Mouse (Mus musculus) spleen, adult 2 months (tissue): ENCODE measurements around the gene Sspn. TPM values are rescaled to one million over a fixed set of nuclear protein-coding genes. Genes with fewer than 3 reads are reported as not detected.

ENCODE experiments used
- DNase-seq, 2 experiments: peaks; one replicate each; pipeline versions ENCODE4 v3.0.0 to v3.0.0-alpha.2; 2012 to 2021; ENCODE audit warnings: low spot score in 2 of 2, low read depth in 1 of 2
- H3K27ac ChIP-seq: fragments of 200-500 bp; 2 replicates; pipeline ENCODE4 v1.5.1; 2012; ENCODE audit warnings: low read length, inconsistent platforms; ENCODE audit not compliant: insufficient read depth
- H3K27me3 ChIP-seq: fragments of 200-500 bp; 2 replicates; pipeline ENCODE4 v1.6.1; 2012; ENCODE audit warnings: mild to moderate bottlenecking, moderate library complexity, low read length, inconsistent platforms; ENCODE audit not compliant: control insufficient read depth, insufficient read depth
- H3K36me3 ChIP-seq: fragments of 200-500 bp; 2 replicates; pipeline ENCODE4 v1.6.1; 2012; ENCODE audit warnings: mild to moderate bottlenecking, low read length, inconsistent platforms; ENCODE audit not compliant: control insufficient read depth, insufficient read depth
- H3K4me1 ChIP-seq: fragments of 200-500 bp; 2 replicates; pipeline ENCODE4 v1.6.1; 2011; ENCODE audit warnings: inconsistent platforms; ENCODE audit not compliant: control insufficient read depth, insufficient read depth, insufficient read length
- H3K4me3 ChIP-seq: fragments of 200-500 bp; 2 replicates; pipeline ENCODE4 v1.5.1; 2011; ENCODE audit warnings: mild to moderate bottlenecking, inconsistent platforms; ENCODE audit not compliant: insufficient read depth, insufficient read length; ENCODE audit errors: extremely low read depth
- CTCF ChIP-seq: fragments of 200-500 bp; IDR thresholded peaks from 2 replicates; pipeline ENCODE4 v1.5.1; 2011; ENCODE audit warnings: mild to moderate bottlenecking, inconsistent platforms; ENCODE audit not compliant: insufficient read depth, insufficient read length, insufficient replicate concordance; ENCODE audit errors: extremely low read depth
- POLR2A ChIP-seq: fragments of 200-500 bp; IDR thresholded peaks from 2 replicates; pipeline ENCODE4 v1.6.1; 2011; ENCODE audit warnings: low read depth, low read length, inconsistent platforms
- WGBS: fragments of 180-500 bp; shearing (Covaris S2); methylation state at CpG from one replicate; pipeline ENCODE4 v1.1.7; 2018; 5-methylcytosine and 5-hydroxymethylcytosine counted together
- polyA plus RNA-seq: library from polyadenylated mRNA; depleted of rRNA; stranded (reverse); fragments of >200 nt; gene quantifications from 2 replicates; pipeline ENCODE4 v1.2.3, GENCODE M21; 2012

The Sspn gene
- polyA plus RNA-seq, 1 experiment: 2.0 TPM

DNA sequence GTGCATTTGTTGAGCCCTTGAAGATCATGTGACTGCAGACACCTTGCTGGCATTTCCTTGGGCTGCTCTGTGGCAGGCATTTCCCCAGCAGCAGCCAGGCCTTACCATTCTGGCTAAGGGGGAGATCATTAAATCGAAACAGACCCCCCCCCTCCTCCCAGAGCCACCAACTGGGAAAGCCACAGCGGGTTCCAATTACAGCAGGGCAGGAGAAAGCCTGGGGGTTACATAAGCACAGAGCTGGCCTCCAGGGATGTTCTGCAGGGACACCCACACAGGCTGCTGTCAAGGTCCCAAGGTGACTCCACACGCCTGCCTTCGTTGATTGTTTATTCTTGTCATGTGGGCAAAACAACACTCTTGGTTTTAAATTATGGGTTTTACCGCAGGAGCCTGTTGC lies 26.6 kb downstream of the Sspn start:
- no peak overlapping the region for H3K27ac ChIP-seq
- TF ChIP-seq CTCF (no peak), POLR2A (no peak)
- DNase-seq: no peak
- no peaks in the 10 kb centered on the region for H3K36me3 ChIP-seq
- WGBS: 46% methylated on average over 5 of the region's 5 CpGs
- no peaks in the 10 kb centered on the region for H3K27me3 ChIP-seq
- H3K4me3 ChIP-seq: no peak overlapping the region
- no peaks in the 10 kb centered on the region for H3K4me1 ChIP-seq

- 80% methylated on average over 8 of the region's 8 CpGs for WGBS
- Histone ChIP-seq H3K27ac (no peak overlapping the region), H3K36me3 (no peaks in the 10 kb centered on the region), H3K27me3 (no peaks in the 10 kb centered on the region), H3K4me1 (no peaks in the 10 kb centered on the region), H3K4me3 (no peak overlapping the region)
- DNase-seq: no peak
- TF ChIP-seq CTCF (no peak), POLR2A (no peak)
Measured at GRCm38 (mm10) chr6:145961047-145961446, 29.6 kb downstream of the Sspn start.

GRCm38 (mm10) chr6:145963966-145964365 lies 32.5 kb downstream of the Sspn start:
- WGBS: 92% methylated on average over 13 of the region's 13 CpGs
- H3K27ac ChIP-seq: no peak overlapping the region
- TF ChIP-seq CTCF (no peak), POLR2A (no peak)
- DNase-seq: no peak
- H3K36me3 ChIP-seq: no peaks in the 10 kb centered on the region
- no peak overlapping the region for H3K4me3 ChIP-seq
- no peaks in the 10 kb centered on the region for H3K4me1 ChIP-seq
- no peaks in the 10 kb centered on the region for H3K27me3 ChIP-seq

GRCm38 (mm10) chr6:145967693-145968092 lies 36.3 kb downstream of the Sspn start:
- DNase-seq: no peak
- no peak overlapping the region for H3K27ac ChIP-seq
- 84% methylated on average over 8 of the region's 8 CpGs for WGBS
- no peak overlapping the region for H3K4me3 ChIP-seq
- H3K36me3 ChIP-seq: no peaks in the 10 kb centered on the region
- no peak for TF ChIP-seq POLR2A
- TF ChIP-seq CTCF: no peak
- H3K4me1 ChIP-seq: no peaks in the 10 kb centered on the region
- H3K27me3 ChIP-seq: no peaks in the 10 kb centered on the region

- no peaks in the 10 kb centered on the region for H3K27me3 ChIP-seq
- H3K4me3 ChIP-seq: no peak overlapping the region
- H3K4me1 ChIP-seq: no peaks in the 10 kb centered on the region
- no peaks in the 10 kb centered on the region for H3K36me3 ChIP-seq
- 83% methylated on average over 7 of the region's 7 CpGs for WGBS
- no peak overlapping the region for H3K27ac ChIP-seq
- TF ChIP-seq POLR2A (no peak), CTCF (no peak)
- no peak for DNase-seq
Measured at GRCm38 (mm10) chr6:145968301-145968818, 36.9 kb downstream of the Sspn start.

GRCm38 (mm10) chr6:145968821-145969220 lies 37.4 kb downstream of the Sspn start:
- no peaks in the 10 kb centered on the region for H3K4me1 ChIP-seq
- H3K27me3 ChIP-seq: no peaks in the 10 kb centered on the region
- TF ChIP-seq CTCF (no peak), POLR2A (no peak)
- DNase-seq: no peak
- no peak overlapping the region for H3K27ac ChIP-seq
- no peaks in the 10 kb centered on the region for H3K36me3 ChIP-seq
- no peak overlapping the region for H3K4me3 ChIP-seq
- 88% methylated on average over 10 of the region's 10 CpGs for WGBS

- no peaks in the 10 kb centered on the region for H3K36me3 ChIP-seq
- no peaks in the 10 kb centered on the region for H3K4me1 ChIP-seq
- no peaks in the 10 kb centered on the region for H3K27me3 ChIP-seq
- WGBS: 86% methylated on average over 5 of the region's 5 CpGs
- no peak overlapping the region for H3K27ac ChIP-seq
- no peak for DNase-seq
- TF ChIP-seq CTCF (no peak), POLR2A (no peak)
- H3K4me3 ChIP-seq: no peak overlapping the region
Measured at GRCm38 (mm10) chr6:145969572-145969971, 38.1 kb downstream of the Sspn start.
